Comparison of ENCODE assay signal across 10 mouse cellular contexts in the genomic region with DNA sequence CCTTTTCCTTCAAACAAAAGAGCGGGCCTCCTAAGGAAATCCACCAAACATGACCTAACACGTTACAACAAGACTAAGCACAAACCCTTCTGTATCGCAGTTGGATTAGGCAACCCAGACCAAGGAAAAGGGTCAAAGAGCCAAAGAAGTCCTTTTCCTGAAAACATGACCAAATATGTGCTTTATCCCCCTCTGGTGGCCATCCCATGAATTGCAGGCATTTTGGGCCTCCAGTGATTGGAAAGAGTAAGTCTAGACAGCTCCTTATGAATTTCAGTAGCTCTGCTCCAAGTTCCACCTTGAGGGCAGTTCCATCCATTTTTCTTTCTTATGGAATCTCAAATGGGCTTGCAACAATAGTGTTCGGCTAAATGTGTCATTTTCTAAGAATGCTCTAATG.
DNase-seq lines count a peak whose midpoint lies in the region; TF ChIP-seq lines count a peak whose summit lies in the region.
"Had no signal": no experiment of that assay in that cellular context is flagged by ENCODE, and none has a peak within 500 bp of the region (broad histone marks: within the 10 kb centered on the region; RNA-seq: fewer than 3 reads in every experiment).

No protein-coding gene starts in this region.

- no peak overlapping the region for H3K4me3 ChIP-seq in gastrocnemius, adult 2 months
- H3K4me3 ChIP-seq: heart, embryonic 13.5 days; stomach, embryonic 15.5 days had no signal

- no peak overlapping the region for H3K27ac ChIP-seq in gastrocnemius, adult 2 months
- H3K27ac ChIP-seq: heart, embryonic 13.5 days; stomach, embryonic 15.5 days had no signal

- peak; percentile 10 for DNase-seq in CD4-positive helper T cell, adult 2 months (ENCODE audit: low read depth, low spot score)
- DNase-seq in WW6 (ENCODE audit: low read depth, low spot score) = peak; percentile 13
- peak; percentile 57 to 66 for DNase-seq in cerebellum, postnatal 36 days
- peak; percentile 56 for DNase-seq in gastrocnemius, adult 2 months
- peak; percentile 1 for DNase-seq in large intestine, adult 2 months (ENCODE audit: low read depth, low spot score)
- peak; percentile 25 to 43 for DNase-seq in lung, adult 18-20 months
- DNase-seq in retina, postnatal 1 day = peak; percentile 85
- DNase-seq in yolk sac, embryonic 10.5 days (ENCODE audit: low spot score) = peak; percentile 33

- peak; percentile 74 for TF ChIP-seq CTCF in gastrocnemius, adult 2 months (IDR thresholded peaks at IDR 0.05)

- intact Hi-C loops in gastrocnemius, adult 2 months (cut with DNase I) = no loop called here

- WGBS in large intestine, adult 2 months = 37% methylated on average over 4 of the region's 4 CpGs

Comparison
In these comparisons a context has a peak if more than half of its experiments do, and no peak if none do; other contexts are left out.
1. DNase-seq: peak in every context shown above with its lines; median percentile 85 in retina, postnatal 1 day; 62 in cerebellum, postnatal 36 days; 56 in gastrocnemius, adult 2 months; 34 in lung, adult 18-20 months; 33 in yolk sac, embryonic 10.5 days; 13 in WW6; 10 in CD4-positive helper T cell, adult 2 months; 1 in large intestine, adult 2 months.